Mouse (Mus musculus): ENCODE results near the gene Sync. TPM values are rescaled to one million over a fixed set of nuclear protein-coding genes. Genes with fewer than 3 reads are reported as not detected.

The Sync gene
- polyA plus RNA-seq, 1 experiment from 2014 or later, result 1.3 TPM

DNA sequence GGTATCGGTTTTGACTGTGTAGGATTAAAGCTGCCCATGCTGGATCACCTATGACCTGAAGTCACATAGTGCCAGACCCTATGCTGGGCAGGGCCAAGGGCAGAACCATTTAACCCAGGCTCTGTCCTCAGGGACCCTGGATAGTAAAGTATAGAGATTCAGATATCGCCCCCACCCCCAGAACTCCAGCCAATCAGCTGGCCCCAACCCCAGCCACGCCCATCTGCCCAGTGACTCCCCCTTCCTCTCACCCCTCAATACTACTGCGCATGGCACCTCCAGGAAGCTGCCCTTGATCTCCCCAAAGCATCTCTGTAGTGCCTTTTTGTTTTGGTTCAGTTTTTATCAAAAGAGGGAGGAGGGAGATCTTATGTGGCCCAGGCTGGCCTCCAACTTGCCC is 44.7 kb upstream of the Sync start:
- H3K4me2 ChIP-seq (replicated peaks; ENCODE audit: low read depth), result peak overlapping the region; percentile 21; the same call in 1 of the 2 replicates
- H3K27me3 ChIP-seq (replicated peaks; ENCODE audit: control insufficient read depth, insufficient read depth, low read length), result no peaks in the 10 kb centered on the region
- no peak for TF ChIP-seq CTCF (IDR thresholded peaks at IDR 0.05; ENCODE audit: low read depth)
- no peaks in the 10 kb centered on the region; the same call in 1 of the 2 replicates for H3K36me3 ChIP-seq (ENCODE audit: control insufficient read depth, insufficient read depth)
- H3K27ac ChIP-seq (ENCODE audit: low read depth, low read length), result no peak overlapping the region
- H3K4me1 ChIP-seq (replicated peaks; ENCODE audit: control insufficient read depth, insufficient read depth, low read length), result peaks cover 16% of the 10 kb centered on the region
- ATAC-seq, result no peak
- no peak overlapping the region for H3K4me3 ChIP-seq (ENCODE audit: low read depth, low read length)
- H3K9me3 ChIP-seq (ENCODE audit: control insufficient read depth), result no peaks in the 10 kb centered on the region
- 0 out of 2 replicates have a peak overlapping the region, but pooled peaks have one; percentile 17 for H3K9ac ChIP-seq (ENCODE audit: low read depth, low read length)
- WGBS, result 55% methylated on average over 4 of the region's 4 CpGs

DNA sequence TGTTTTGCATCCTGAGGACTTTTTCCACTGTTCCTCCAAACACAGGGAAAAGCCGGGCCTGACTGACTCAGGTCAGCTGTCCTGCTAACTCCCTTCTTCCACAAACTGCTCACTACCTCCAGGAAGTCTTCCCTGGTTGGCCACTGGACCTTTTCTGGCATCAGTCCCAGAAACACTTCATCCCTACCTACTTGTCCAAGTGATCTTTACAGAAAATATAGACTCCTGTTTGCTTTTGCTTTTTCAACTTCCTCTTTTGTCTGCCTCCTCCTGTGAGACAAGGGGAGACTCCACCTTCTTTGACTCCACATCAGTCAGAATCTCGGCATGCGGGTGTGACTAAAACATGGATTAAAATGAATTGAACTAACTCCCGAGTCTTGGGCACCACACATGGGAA is 42.6 kb upstream of the Sync start:
- TF ChIP-seq CTCF (IDR thresholded peaks at IDR 0.05; ENCODE audit: low read depth), result no peak
- WGBS, result 24% methylated on average over 4 of the region's 4 CpGs
- ATAC-seq, result no peak
- Histone ChIP-seq H3K9me3 (ENCODE audit: control insufficient read depth) (no peaks in the 10 kb centered on the region), H3K4me1 (replicated peaks; ENCODE audit: control insufficient read depth, insufficient read depth, low read length) (peaks cover 16% of the 10 kb centered on the region), H3K9ac (ENCODE audit: low read depth, low read length) (no peak overlapping the region), H3K27me3 (replicated peaks; ENCODE audit: control insufficient read depth, insufficient read depth, low read length) (no peaks in the 10 kb centered on the region), H3K27ac (ENCODE audit: low read depth, low read length) (0 out of 2 replicates have a peak overlapping the region, but pooled peaks have one; percentile 41), H3K4me3 (ENCODE audit: low read depth, low read length) (no peak overlapping the region), H3K36me3 (ENCODE audit: control insufficient read depth, insufficient read depth) (no peaks in the 10 kb centered on the region; the same call in 1 of the 2 replicates), H3K4me2 (replicated peaks; ENCODE audit: low read depth) (peak overlapping the region; percentile 88; the same call in 1 of the 2 replicates)

DNA sequence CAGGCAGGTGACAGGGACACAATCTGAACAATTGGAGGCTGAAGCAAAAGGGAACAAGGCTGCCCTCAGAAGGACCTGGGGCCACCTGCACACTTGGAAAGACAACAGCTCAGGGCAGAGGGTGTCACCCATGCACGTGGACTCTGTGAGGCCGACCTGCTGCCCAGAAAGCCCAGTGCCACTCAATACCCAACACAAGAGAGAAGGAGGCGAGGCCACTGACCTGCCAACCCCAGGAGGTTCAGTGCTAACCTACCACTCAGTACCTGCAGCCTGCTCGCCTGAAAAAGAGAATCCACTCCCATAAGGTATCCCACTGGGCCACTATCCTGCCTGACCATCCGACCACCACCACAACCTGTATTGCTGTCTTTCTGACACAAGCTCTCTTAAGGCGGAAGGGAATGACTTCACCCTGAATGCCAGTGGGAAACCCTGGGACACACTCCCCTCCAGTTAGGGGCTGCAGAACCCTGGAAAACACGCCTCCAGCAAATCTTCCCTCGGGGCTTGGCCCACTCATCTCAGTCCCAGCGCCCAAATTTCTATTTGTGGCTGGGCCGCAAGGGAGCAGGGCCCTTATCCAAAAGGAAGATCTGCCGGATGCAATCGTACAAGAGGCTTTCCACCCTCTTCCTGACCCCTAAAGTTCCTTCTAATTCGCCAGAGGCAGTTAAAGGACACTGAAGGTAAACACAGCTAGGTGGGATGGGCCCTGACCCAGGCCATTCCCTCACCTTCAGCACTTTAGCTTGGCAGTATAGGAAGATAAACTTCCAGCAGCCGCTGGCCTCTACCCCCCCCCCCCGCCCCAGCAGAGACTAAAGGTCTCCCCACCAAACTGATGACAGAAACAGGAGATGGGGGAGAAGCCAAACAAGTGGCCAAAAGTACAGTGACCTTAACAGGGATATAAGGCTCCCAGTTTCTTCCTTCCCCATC is 40.8 kb upstream of the Sync start:
- H3K4me2 ChIP-seq (replicated peaks; ENCODE audit: low read depth), result peak overlapping the region; percentile 88
- H3K4me3 ChIP-seq (ENCODE audit: low read depth, low read length), result peak overlapping the region; percentile 74
- H3K27me3 ChIP-seq (replicated peaks; ENCODE audit: control insufficient read depth, insufficient read depth, low read length), result no peaks in the 10 kb centered on the region
- no peak for ATAC-seq
- H3K9me3 ChIP-seq (ENCODE audit: control insufficient read depth), result no peaks in the 10 kb centered on the region
- peak overlapping the region; percentile 99 for H3K9ac ChIP-seq (ENCODE audit: low read depth, low read length)
- H3K36me3 ChIP-seq (ENCODE audit: control insufficient read depth, insufficient read depth), result no peaks in the 10 kb centered on the region; the same call in 1 of the 2 replicates
- peak overlapping the region; percentile 100 for H3K27ac ChIP-seq (ENCODE audit: low read depth, low read length)
- WGBS, result 23% methylated on average over 15 of the region's 15 CpGs
- peaks cover 19% of the 10 kb centered on the region for H3K4me1 ChIP-seq (replicated peaks; ENCODE audit: control insufficient read depth, insufficient read depth, low read length)
- no peak for TF ChIP-seq CTCF (IDR thresholded peaks at IDR 0.05; ENCODE audit: low read depth)

DNA sequence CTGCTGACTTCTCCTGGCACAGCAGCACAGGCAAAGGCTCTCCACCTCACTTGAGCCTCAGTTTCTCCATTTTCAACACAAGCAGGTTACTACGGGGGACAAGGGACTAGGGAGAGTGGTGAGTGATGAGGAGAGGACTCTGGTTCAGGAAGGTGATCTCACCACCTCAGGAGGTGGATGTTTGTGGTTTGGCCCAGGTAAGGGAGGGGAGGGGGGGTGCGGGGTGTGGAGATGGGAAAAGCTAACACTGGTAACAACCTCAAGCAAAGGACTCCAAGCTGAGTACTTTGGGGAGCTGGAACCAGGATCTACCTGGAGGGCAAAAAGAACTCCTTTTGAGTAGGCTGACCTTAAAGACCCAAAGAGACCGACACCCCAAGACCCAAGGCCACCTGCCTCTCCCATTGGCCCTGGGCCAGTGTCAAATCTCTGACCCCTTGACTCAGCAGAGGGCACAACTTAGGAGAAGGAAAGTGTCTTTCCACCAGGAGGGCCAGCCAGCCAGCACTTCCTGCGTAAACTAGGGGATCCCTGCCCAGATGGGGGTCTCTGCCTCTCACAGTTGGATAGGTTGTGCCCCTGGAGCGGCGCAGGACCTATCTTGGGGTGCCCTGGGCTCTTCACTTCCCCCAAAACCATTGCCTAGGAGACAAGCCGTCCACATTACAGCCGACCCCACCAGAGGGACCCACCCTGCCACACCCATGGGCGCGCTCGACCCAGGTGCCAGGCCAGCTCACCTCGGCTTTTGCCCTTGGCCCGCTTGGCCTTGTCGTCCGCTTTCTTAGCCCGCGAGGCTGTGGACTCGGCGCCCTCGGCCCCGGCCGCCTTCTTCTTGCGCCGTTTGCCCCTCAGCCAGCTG is 39.8 kb upstream of the Sync start:
- H3K27me3 ChIP-seq (replicated peaks; ENCODE audit: control insufficient read depth, insufficient read depth, low read length), result no peaks in the 10 kb centered on the region
- 5% methylated on average over 23 of the region's 24 CpGs for WGBS
- ATAC-seq, result no peak

DNA sequence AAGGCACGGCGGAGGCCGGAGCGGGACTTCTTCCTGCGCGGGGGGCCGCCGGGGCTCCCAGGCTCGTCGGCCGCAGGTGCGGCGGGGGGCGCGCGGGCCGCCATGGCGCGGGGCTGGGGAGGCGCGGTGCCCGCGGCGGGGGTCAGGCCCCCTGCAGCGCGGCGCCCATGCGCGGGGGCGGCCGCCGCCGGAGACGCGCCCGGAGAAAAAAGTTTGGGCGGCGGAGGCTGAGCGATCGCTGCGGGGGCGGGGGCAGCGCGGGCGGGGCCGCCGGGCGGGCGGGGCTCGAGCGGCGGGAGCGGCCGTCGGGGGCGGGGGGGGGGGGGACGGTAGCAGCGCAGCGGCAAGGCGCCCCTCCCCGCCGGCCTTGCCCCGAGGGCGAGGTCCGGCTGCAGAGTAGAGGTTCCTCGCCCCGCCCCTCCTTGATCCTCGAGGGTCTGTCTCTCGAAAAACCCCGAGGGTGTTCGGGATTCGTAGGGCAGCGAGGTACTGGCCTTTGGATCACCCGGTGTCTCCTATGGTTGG is 39.1 kb upstream of the Sync start:
- H3K36me3 ChIP-seq (ENCODE audit: control insufficient read depth, insufficient read depth), result no peaks in the 10 kb centered on the region; the same call in 1 of the 2 replicates
- peaks cover 19% of the 10 kb centered on the region for H3K4me1 ChIP-seq (replicated peaks; ENCODE audit: control insufficient read depth, insufficient read depth, low read length)
- no peak for TF ChIP-seq CTCF (IDR thresholded peaks at IDR 0.05; ENCODE audit: low read depth)
- peak overlapping the region; percentile 88 for H3K4me2 ChIP-seq (replicated peaks; ENCODE audit: low read depth)
- 0 out of 2 replicates have a peak, but pooled peaks have one; percentile 4 for ATAC-seq
- H3K9ac ChIP-seq (ENCODE audit: low read depth, low read length), result peak overlapping the region; percentile 99
- H3K9me3 ChIP-seq (ENCODE audit: control insufficient read depth), result no peaks in the 10 kb centered on the region
- peak overlapping the region; percentile 74 for H3K4me3 ChIP-seq (ENCODE audit: low read depth, low read length)
- H3K27ac ChIP-seq (ENCODE audit: low read depth, low read length), result peak overlapping the region; percentile 100
- no peaks in the 10 kb centered on the region for H3K27me3 ChIP-seq (replicated peaks; ENCODE audit: control insufficient read depth, insufficient read depth, low read length)
- WGBS, result 0% methylated on average over 15 of the region's 74 CpGs

More for the DNA sequence above, 39.8 kb upstream of the Sync start:
- H3K4me1 ChIP-seq (replicated peaks; ENCODE audit: control insufficient read depth, insufficient read depth, low read length), result peaks cover 19% of the 10 kb centered on the region
- no peaks in the 10 kb centered on the region for H3K9me3 ChIP-seq (ENCODE audit: control insufficient read depth)
- peak overlapping the region; percentile 88 for H3K4me2 ChIP-seq (replicated peaks; ENCODE audit: low read depth)
- H3K36me3 ChIP-seq (ENCODE audit: control insufficient read depth, insufficient read depth), result no peaks in the 10 kb centered on the region; the same call in 1 of the 2 replicates
- TF ChIP-seq CTCF (IDR thresholded peaks at IDR 0.05; ENCODE audit: low read depth), result peak; percentile 11; the same call in 1 of the 2 replicates
- H3K9ac ChIP-seq (ENCODE audit: low read depth, low read length), result peak overlapping the region; percentile 99
- peak overlapping the region; percentile 100 for H3K27ac ChIP-seq (ENCODE audit: low read depth, low read length)
- H3K4me3 ChIP-seq (ENCODE audit: low read depth, low read length), result peak overlapping the region; percentile 74
